Mouse (Mus musculus) midbrain, embryonic 11.5 days (tissue): ENCODE measurements at regions not wholly inside any gene's neighbourhood (a gene's known extent, or its start where the extent isn't known, plus 50 kb on each side); places are given as distances from the start of the nearest gene placed in this dataset.
"Not testable (repeated sequence)": the region's sequence is repeated elsewhere in the genome, so short reads cannot be mapped to it uniquely, and the experiment has no call there.

Source experiments
- ATAC-seq: fragments of 200-750 bp; cut with Nextera tagmentation; 2 replicates; pipeline ENCODE4 v1.8.0; 2017; ENCODE audit warnings: moderate TSS enrichment, moderate library complexity; ENCODE audit not compliant: low FRiP score
- DNase-seq: peaks from one replicate; pipeline ENCODE4 v3.0.0; 2015; ENCODE audit warnings: low spot score; ENCODE audit errors: missing footprints
- H3K27ac ChIP-seq: fragments of 300-500 bp; sonication (generic); 2 replicates; pipeline ENCODE4 v1.5.1; 2014; ENCODE audit warnings: low read depth, low read length
- H3K27me3 ChIP-seq: fragments of 300-500 bp; sonication (generic); 2 replicates; pipeline ENCODE4 v1.6.1; 2014; ENCODE audit warnings: mild to moderate bottlenecking, low read length, moderate library complexity, mixed read lengths; ENCODE audit not compliant: control insufficient read depth, insufficient read depth
- H3K36me3 ChIP-seq: fragments of 300-500 bp; sonication (generic); 2 replicates; pipeline ENCODE4 v1.6.1; 2014; ENCODE audit warnings: mild to moderate bottlenecking, low read length, moderate library complexity, mixed read lengths; ENCODE audit not compliant: control insufficient read depth, insufficient read depth
- H3K4me1 ChIP-seq: fragments of 300-500 bp; sonication (generic); 2 replicates; pipeline ENCODE4 v1.6.1; 2014; ENCODE audit warnings: low read length; ENCODE audit not compliant: control insufficient read depth, insufficient read depth
- H3K4me2 ChIP-seq: fragments of 300-500 bp; sonication (generic); 2 replicates; pipeline ENCODE4 v1.6.1; 2014; ENCODE audit warnings: mild to moderate bottlenecking, moderate library complexity
- H3K4me3 ChIP-seq: fragments of 300-500 bp; sonication (generic); 2 replicates; pipeline ENCODE4 v1.5.1; 2014; ENCODE audit warnings: low read depth, low read length
- H3K9ac ChIP-seq: fragments of 300-500 bp; sonication (generic); 2 replicates; pipeline ENCODE4 v1.6.1; 2014; ENCODE audit warnings: low read length
- H3K9me3 ChIP-seq: fragments of 300-500 bp; sonication (generic); 2 replicates; pipeline ENCODE4 v1.6.1; 2016; ENCODE audit warnings: low read length; ENCODE audit not compliant: control insufficient read depth
- WGBS: fragments of 180-500 bp; shearing (Covaris S2); extraction: QIAGEN DNeasy Blood & Tissue Kit; methylation state at CpG from one replicate; pipeline ENCODE4 v1.1.7; 2014; 5-methylcytosine and 5-hydroxymethylcytosine counted together

- H3K4me3 ChIP-seq = no peak overlapping the region
- H3K4me1 ChIP-seq = no peaks in the 10 kb centered on the region
- H3K4me2 ChIP-seq = no peak overlapping the region
- no peak for ATAC-seq
- 93% methylated on average over 5 of the region's 5 CpGs for WGBS
- no peaks in the 10 kb centered on the region for H3K36me3 ChIP-seq
- no peak overlapping the region for H3K27ac ChIP-seq
- no peaks in the 10 kb centered on the region for H3K9me3 ChIP-seq
- no peaks in the 10 kb centered on the region for H3K27me3 ChIP-seq
- H3K9ac ChIP-seq = no peak overlapping the region
- no peak for DNase-seq
Observed at GRCm38 (mm10) chr16:83566478-83567160, 738.4 kb downstream of the Gm21833 start.

GRCm38 (mm10) chr16:83579082-83579481, 750.9 kb downstream of the Gm21833 start:
- H3K27ac ChIP-seq, ATAC-seq, H3K9ac ChIP-seq, H3K4me2 ChIP-seq, H3K36me3 ChIP-seq, DNase-seq, H3K4me3 ChIP-seq, H3K9me3 ChIP-seq, H3K4me1 ChIP-seq, H3K27me3 ChIP-seq: not testable (repeated sequence)

- Histone ChIP-seq H3K27ac (no peak overlapping the region), H3K36me3 (no peaks in the 10 kb centered on the region), H3K4me3 (no peak overlapping the region), H3K9me3 (no peaks in the 10 kb centered on the region), H3K4me2 (no peak overlapping the region), H3K27me3 (no peaks in the 10 kb centered on the region), H3K4me1 (no peaks in the 10 kb centered on the region), H3K9ac (no peak overlapping the region)
- ATAC-seq (no peak), DNase-seq (peak; percentile 6)
- 79% methylated on average over 2 of the region's 2 CpGs for WGBS
Observed at GRCm38 (mm10) chr16:83606804-83607203, 778.6 kb downstream of the Gm21833 start.

- Histone ChIP-seq H3K4me3 (no peak overlapping the region), H3K4me1 (no peaks in the 10 kb centered on the region), H3K4me2 (no peak overlapping the region), H3K27ac (no peak overlapping the region), H3K27me3 (no peaks in the 10 kb centered on the region), H3K9ac (no peak overlapping the region), H3K9me3 (no peaks in the 10 kb centered on the region), H3K36me3 (no peaks in the 10 kb centered on the region)
- peak; percentile 40 for ATAC-seq
- DNase-seq = peak; percentile 54
- 66% methylated on average over 4 of the region's 4 CpGs for WGBS
Observed at GRCm38 (mm10) chr16:83609296-83609695, 781.1 kb downstream of the Gm21833 start.
